Comparison of ENCODE assay signal across 21 mouse cellular contexts in genomic region chr3:84512774-84513515, GRCm38 (mm10). TPM values are rescaled to one million over a fixed set of nuclear protein-coding genes. Genes with fewer than 3 reads are reported as not detected.
DNase-seq lines count a peak whose midpoint lies in the region; TF ChIP-seq lines count a peak whose summit lies in the region.
"Had no signal": no experiment of that assay in that cellular context is flagged by ENCODE, and none has a peak within 500 bp of the region (broad histone marks: within the 10 kb centered on the region; RNA-seq: fewer than 3 reads in every experiment).

No protein-coding gene starts in this region.

- no peak overlapping the region for H3K27ac ChIP-seq in MEL (ENCODE audit: control insufficient read depth, low read depth, low read length)
- peak overlapping the region; percentile 97 for H3K27ac ChIP-seq in small intestine, adult 2 months (ENCODE audit: insufficient read depth, low read depth, low read length)
- H3K27ac ChIP-seq: embryonic facial prominence, embryonic 13.5 days; forebrain, embryonic 12.5 days; hindbrain, embryonic 12.5 days had no signal

- 67% methylated on average over 6 of the region's 6 CpGs for WGBS in small intestine, adult 2 months

- TF ChIP-seq CTCF in MEL (IDR thresholded peaks at IDR 0.05 in 2 of 3, conservative IDR thresholded peaks at IDR 0.05 in 1 of 3; ENCODE audit: control insufficient read depth in 1 of 3, insufficient read depth in 1 of 3, low read depth in 2 of 3, low read length in 3 of 3, poor library complexity in 1 of 3, severe bottlenecking in 1 of 3): no peak
- no peak for TF ChIP-seq CTCF in small intestine, adult 2 months (IDR thresholded peaks at IDR 0.05; ENCODE audit: extremely low read depth, insufficient read length, insufficient replicate concordance, low read depth, low read length)

- no peak for TF ChIP-seq POLR2A in MEL (IDR thresholded peaks at IDR 0.05; ENCODE audit: control insufficient read depth in 1 of 2, insufficient read depth in 1 of 2, low read depth in 1 of 2, low read length in 2 of 2, poor library complexity in 1 of 2)
- TF ChIP-seq POLR2A in small intestine, adult 2 months (IDR thresholded peaks at IDR 0.05; ENCODE audit: low read depth, low read length): no peak

- no peaks in the 10 kb centered on the region for H3K9me3 ChIP-seq in MEL (replicated peaks; ENCODE audit: insufficient read depth, low read length)
- H3K9me3 ChIP-seq: embryonic facial prominence, embryonic 13.5 days; forebrain, embryonic 12.5 days; heart, embryonic 12.5 days; hindbrain, embryonic 12.5 days had no signal

- no peak for TF ChIP-seq RAD21 in MEL (IDR thresholded peaks at IDR 0.05; ENCODE audit: low read depth, low read length)

- peak; percentile 73 to 75; a peak in 3 of 4 replicates for TF ChIP-seq EP300 in MEL (IDR thresholded peaks at IDR 0.05; ENCODE audit: low read depth in 1 of 2, low read length in 2 of 2)

- no peaks in the 10 kb centered on the region for H3K79me2 ChIP-seq in MEL (ENCODE audit: control insufficient read depth, insufficient read depth, low read length, poor library complexity)

- DNase-seq in embryo, embryonic 10 days (ENCODE audit: low spot score): peak; percentile 69
- DNase-seq in embryo, embryonic 11 days: no peak
- peak; percentile 74 for DNase-seq in MEL (ENCODE audit: low read depth, low spot score)
- peak; percentile 39 for DNase-seq in embryo, embryonic 9.5 days (ENCODE audit: extremely low spot score)
- no peak for DNase-seq in layer of hippocampus, postnatal 10 days (ENCODE audit: low spot score in 2 of 2)
- DNase-seq in cerebellum, adult 8-10 months: no peak
- DNase-seq: adrenal gland, adult 8-10 months; adrenal gland, postnatal 36 days; B cell, adult 2 months; cerebellum, adult 11 months; cerebellum, adult 9-10 months; cerebellum, postnatal 36 days; forebrain, postnatal 0 days; gastrocnemius, postnatal 14 days; heart, postnatal 36 days; kidney, adult 2 months had no signal

- no peak overlapping the region for H3K9ac ChIP-seq in MEL (ENCODE audit: control insufficient read depth, low read depth, low read length, poor library complexity, severe bottlenecking)
- H3K9ac ChIP-seq: embryonic facial prominence, embryonic 13.5 days; forebrain, embryonic 12.5 days; forebrain, postnatal 0 days; heart, embryonic 12.5 days; hindbrain, embryonic 12.5 days had no signal

- H3K4me1 ChIP-seq in MEL (ENCODE audit: control insufficient read depth in 1 of 2, insufficient read depth in 2 of 2, low read length in 2 of 2): peaks cover 2 to 7% of the 10 kb centered on the region in 2 experiments; a peak in 3 of 4 replicates
- peaks cover 3% of the 10 kb centered on the region; the same call in 1 of the 2 replicates for H3K4me1 ChIP-seq in small intestine, adult 2 months (ENCODE audit: control insufficient read depth, insufficient read depth, insufficient read length, low read length)
- H3K4me1 ChIP-seq: embryonic facial prominence, embryonic 13.5 days; hindbrain, embryonic 12.5 days had no signal

- peaks cover 0 to 10% of the 10 kb centered on the region in 2 experiments; a peak in 2 of 4 replicates for H3K36me3 ChIP-seq in MEL (ENCODE audit: control insufficient read depth in 1 of 2, insufficient read depth in 2 of 2, low read length in 2 of 2)
- H3K36me3 ChIP-seq in small intestine, adult 2 months (ENCODE audit: control insufficient read depth, insufficient read depth, low read length): peaks cover 24% of the 10 kb centered on the region
- H3K36me3 ChIP-seq: forebrain, embryonic 12.5 days; hindbrain, embryonic 12.5 days had no signal

- no peak overlapping the region for H3K4me3 ChIP-seq in MEL (ENCODE audit: control insufficient read depth in 1 of 2, insufficient read depth in 1 of 2, low read depth in 2 of 2, low read length in 2 of 2)
- no peak overlapping the region for H3K4me3 ChIP-seq in small intestine, adult 2 months (ENCODE audit: low read depth, low read length)
- H3K4me3 ChIP-seq: embryonic facial prominence, embryonic 13.5 days; forebrain, embryonic 12.5 days; heart, embryonic 12.5 days; hindbrain, embryonic 12.5 days had no signal

- H3K27me3 ChIP-seq in MEL (ENCODE audit: control insufficient read depth in 1 of 2, insufficient read depth in 2 of 2, low read length in 2 of 2): no peaks in the 10 kb centered on the region
- no peaks in the 10 kb centered on the region for H3K27me3 ChIP-seq in small intestine, adult 2 months (ENCODE audit: control insufficient read depth, insufficient read depth, low read length)
- H3K27me3 ChIP-seq: embryonic facial prominence, embryonic 13.5 days; forebrain, embryonic 12.5 days; heart, embryonic 12.5 days; hindbrain, embryonic 12.5 days had no signal

TF ChIP-seq in MEL, 35 proteins besides CTCF, POLR2A, EP300 and RAD21:
- no peak for TF ChIP-seq E2F4 (IDR thresholded peaks at IDR 0.05; ENCODE audit: borderline replicate concordance, low read depth, low read length)
- no peak for TF ChIP-seq TBP (IDR thresholded peaks at IDR 0.05; ENCODE audit: low read depth, low read length)
- peak; percentile 83 for TF ChIP-seq TCF12 (IDR thresholded peaks at IDR 0.05; ENCODE audit: low read depth, low read length)
- TF ChIP-seq GABPA (IDR thresholded peaks at IDR 0.05; ENCODE audit: low read depth, low read length): no peak
- no peak for TF ChIP-seq MEF2A (IDR thresholded peaks at IDR 0.05; ENCODE audit: extremely low read depth, insufficient replicate concordance, low read depth, low read length, poor library complexity, severe bottlenecking)
- TF ChIP-seq UBTF (IDR thresholded peaks at IDR 0.05; ENCODE audit: borderline replicate concordance, insufficient read depth, low read depth, low read length): no peak
- TF ChIP-seq KAT2A (conservative IDR thresholded peaks at IDR 0.05; ENCODE audit: low read depth, low read length): no peak
- TF ChIP-seq POLR2AphosphoS2 (IDR thresholded peaks at IDR 0.05; ENCODE audit: low read length): no peak
- no peak for TF ChIP-seq POLR2AphosphoS5 (IDR thresholded peaks at IDR 0.05; ENCODE audit: borderline replicate concordance, low read depth, low read length)
- TF ChIP-seq RCOR1 (IDR thresholded peaks at IDR 0.05; ENCODE audit: low read depth, low read length): no peak
- no peak for TF ChIP-seq BHLHE40 (IDR thresholded peaks at IDR 0.05; ENCODE audit: borderline replicate concordance, low read depth, low read length)
- no peak for TF ChIP-seq NELFE (IDR thresholded peaks at IDR 0.05; ENCODE audit: low read depth, low read length)
- TF ChIP-seq ZC3H11A (IDR thresholded peaks at IDR 0.05; ENCODE audit: low read depth, low read length): no peak
- no peak for TF ChIP-seq MYB (IDR thresholded peaks at IDR 0.05; ENCODE audit: low read depth, low read length)
- TF ChIP-seq MAX (IDR thresholded peaks at IDR 0.05; ENCODE audit: low read length): no peak
- no peak for TF ChIP-seq ZNF384 (IDR thresholded peaks at IDR 0.05; ENCODE audit: low read depth, low read length)
- no peak for TF ChIP-seq MAZ (IDR thresholded peaks at IDR 0.05; ENCODE audit: low read depth, low read length)
- peak; percentile 91 for TF ChIP-seq GATA1 (IDR thresholded peaks at IDR 0.05; ENCODE audit: low read depth, low read length)
- no peak for TF ChIP-seq CHD2 (IDR thresholded peaks at IDR 0.05; ENCODE audit: low read length)
- TF ChIP-seq ZKSCAN1 (IDR thresholded peaks at IDR 0.05; ENCODE audit: low read depth, low read length): no peak
- no peak for TF ChIP-seq SMC3 (IDR thresholded peaks at IDR 0.05; ENCODE audit: low read depth, low read length)
- no peak for TF ChIP-seq SIN3A (IDR thresholded peaks at IDR 0.05; ENCODE audit: low read length)
- peak; percentile 72 for TF ChIP-seq TAL1 (IDR thresholded peaks at IDR 0.05; ENCODE audit: low read length)
- no peak for TF ChIP-seq NRF1 (IDR thresholded peaks at IDR 0.05; ENCODE audit: insufficient read depth, low read depth, low read length, poor library complexity, severe bottlenecking)
- TF ChIP-seq ETS1 (IDR thresholded peaks at IDR 0.05; ENCODE audit: low read depth, low read length): peak; percentile 80

RNA-seq across cellular contexts. Expression of gene Fhdc1, which starts 32.7 kb away (rescaled TPM):
- total RNA-seq in MEL (2012; rRNA removed): 0.42 and 0.54 TPM in 2 replicates
- polyA plus RNA-seq in MEL (2012; ENCODE audit: insufficient read depth in 1 of 2, insufficient read length in 2 of 2, low read depth in 1 of 2, low replicate concordance in 2 of 2, missing spikeins in 1 of 2): 1 to 10 TPM in 1 of 2 experiments, not detected in 1; 2.0 TPM
- polyA plus RNA-seq in small intestine, adult 2 months (2012; rRNA removed): 1.3 and 2.0 TPM in 2 replicates
- 1 to 10 TPM; 2.0 to 2.3 TPM for total RNA-seq in layer of hippocampus, postnatal 10 days (2021)

Comparison
In these comparisons a context has a peak if more than half of its experiments do, and no peak if none do; other contexts are left out.
1. DNase-seq: peak in embryo, embryonic 10 days (single experiment), MEL (single experiment) and embryo, embryonic 9.5 days (single experiment); none in embryo, embryonic 11 days (single experiment), layer of hippocampus, postnatal 10 days (0 of 2) and cerebellum, adult 8-10 months (single experiment).